Mouse (Mus musculus) thymus, adult 2 months (tissue): ENCODE measurements at regions not wholly inside any gene's neighbourhood (a gene's known extent, or its start where the extent isn't known, plus 50 kb on each side); places are given as distances from the start of the nearest gene placed in this dataset.
"Not testable (repeated sequence)": the region's sequence is repeated elsewhere in the genome, so short reads cannot be mapped to it uniquely, and the experiment has no call there.

Experiments
- DNase-seq: peaks from one replicate; pipeline ENCODE4 v3.0.0; 2021
- H3K27ac ChIP-seq: fragments of 200-500 bp; 2 replicates; pipeline ENCODE4 v1.5.1; 2012; ENCODE audit warnings: low read length, control low read depth; ENCODE audit not compliant: control insufficient read depth, insufficient read depth
- H3K27me3 ChIP-seq: fragments of 200-500 bp; 2 replicates; pipeline ENCODE4 v1.6.1; 2012; ENCODE audit warnings: mild to moderate bottlenecking, low read length, moderate library complexity, mixed read lengths; ENCODE audit not compliant: control insufficient read depth, insufficient read depth
- H3K36me3 ChIP-seq: fragments of 200-500 bp; 2 replicates; pipeline ENCODE4 v1.6.1; 2012; ENCODE audit warnings: mild to moderate bottlenecking, low read length, moderate library complexity; ENCODE audit not compliant: control insufficient read depth, insufficient read depth
- H3K4me1 ChIP-seq: fragments of 200-500 bp; replicated peaks from 2 replicates; pipeline ENCODE4 v1.6.1; 2012; ENCODE audit warnings: low read length; ENCODE audit not compliant: control insufficient read depth, insufficient read depth
- H3K4me3 ChIP-seq: fragments of 200-500 bp; 2 replicates; pipeline ENCODE4 v1.5.1; 2012; ENCODE audit warnings: mild to moderate bottlenecking, low read length, control low read depth, moderate library complexity; ENCODE audit not compliant: control insufficient read depth, insufficient read depth
- CTCF ChIP-seq: fragments of 200-500 bp; IDR thresholded peaks from 2 replicates; pipeline ENCODE4 v1.5.1; 2012; ENCODE audit warnings: mild to moderate bottlenecking, control low read depth, low read length, moderate library complexity, borderline replicate concordance; ENCODE audit not compliant: control insufficient read depth, poor library complexity, insufficient read depth; ENCODE audit errors: extremely low read depth
- POLR2A ChIP-seq: fragments of 200-500 bp; IDR thresholded peaks from 2 replicates; pipeline ENCODE4 v1.6.1; 2012; ENCODE audit warnings: mild to moderate bottlenecking, low read length, control low read depth, moderate library complexity; ENCODE audit not compliant: control insufficient read depth, poor library complexity, insufficient read depth; ENCODE audit errors: extremely low read depth
- WGBS: fragments of 180-500 bp; shearing (Covaris S2); methylation state at CpG from one replicate; pipeline ENCODE4 v1.1.7; 2018; 5-methylcytosine and 5-hydroxymethylcytosine counted together

GRCm38 (mm10) chr10:117563429-117564117 lies 65.7 kb upstream of the Cpm start:
- WGBS: 87% methylated on average over 8 of the region's 8 CpGs
- DNase-seq: no peak
- Histone ChIP-seq H3K27ac (no peak overlapping the region), H3K4me1 (no peaks in the 10 kb centered on the region), H3K27me3 (no peaks in the 10 kb centered on the region; the same call in 1 of the 2 replicates), H3K36me3 (no peaks in the 10 kb centered on the region), H3K4me3 (no peak overlapping the region)
- no peak for TF ChIP-seq POLR2A

DNA sequence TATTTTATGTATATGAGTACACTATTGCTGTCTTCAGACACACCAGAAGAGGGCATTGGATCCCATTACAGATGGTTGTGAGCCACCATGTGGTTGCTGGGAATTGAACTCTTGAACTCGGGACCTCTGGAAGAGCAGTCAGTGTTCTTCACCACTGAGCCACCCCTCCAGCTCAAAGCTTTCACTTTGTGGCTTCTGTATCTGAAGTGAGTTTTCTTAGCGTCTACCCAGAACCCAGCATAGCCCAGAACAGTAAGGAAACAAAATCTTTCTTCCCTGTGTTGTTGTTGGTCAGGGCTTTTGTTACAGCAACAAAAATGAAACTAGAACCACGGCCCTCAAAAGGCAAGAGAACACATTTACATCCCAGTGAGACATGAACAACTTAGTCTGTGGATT lies 66.5 kb upstream of the Cpm start:
- DNase-seq, H3K27ac ChIP-seq, H3K4me1 ChIP-seq, H3K27me3 ChIP-seq, H3K36me3 ChIP-seq, H3K4me3 ChIP-seq: not testable (repeated sequence)
- WGBS: 85% methylated on average over 3 of the region's 3 CpGs

- Histone ChIP-seq H3K36me3 (no peaks in the 10 kb centered on the region), H3K4me1 (no peaks in the 10 kb centered on the region), H3K4me3 (no peak overlapping the region), H3K27me3 (no peaks in the 10 kb centered on the region; the same call in 1 of the 2 replicates), H3K27ac (no peak overlapping the region)
- no peak for TF ChIP-seq POLR2A
- TF ChIP-seq CTCF: no peak
- no peak for DNase-seq
- WGBS: 95% methylated on average over 13 of the region's 13 CpGs
Measured at GRCm38 (mm10) chr10:117561909-117562849, 67.1 kb upstream of the Cpm start.

DNA sequence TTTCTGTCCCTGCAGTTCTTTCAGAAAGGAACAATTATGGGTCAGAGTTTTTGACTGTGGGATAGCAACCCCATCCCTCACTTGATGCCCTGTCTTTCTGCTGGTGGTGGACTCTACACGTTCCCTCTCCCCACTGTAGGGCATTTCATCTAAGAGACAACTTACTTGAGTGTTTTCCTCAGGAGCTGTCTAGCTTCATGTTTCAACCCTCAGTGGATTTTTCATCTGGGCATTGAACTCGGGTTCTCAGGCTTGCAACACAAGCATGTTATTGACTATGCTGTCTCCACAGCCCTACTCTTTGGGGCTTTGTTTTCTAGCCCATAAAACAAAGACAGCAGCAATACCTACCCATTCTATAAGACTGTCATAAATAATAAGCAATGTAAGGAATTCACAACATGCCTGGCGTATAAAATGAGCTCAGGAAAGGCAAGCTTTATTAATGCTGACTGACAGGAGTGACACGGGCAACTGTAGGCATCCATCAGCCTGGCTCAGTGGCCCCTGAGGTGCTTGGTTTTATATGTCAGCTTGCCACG lies 68.0 kb upstream of the Cpm start:
- Histone ChIP-seq H3K27ac (no peak overlapping the region), H3K27me3 (no peaks in the 10 kb centered on the region; the same call in 1 of the 2 replicates), H3K4me1 (no peaks in the 10 kb centered on the region), H3K4me3 (no peak overlapping the region), H3K36me3 (no peaks in the 10 kb centered on the region)
- DNase-seq: no peak
- no peak for TF ChIP-seq POLR2A
- TF ChIP-seq CTCF: no peak
- WGBS: 87% methylated on average over 5 of the region's 5 CpGs

- H3K36me3 ChIP-seq: no peaks in the 10 kb centered on the region
- H3K27ac ChIP-seq: no peak overlapping the region
- TF ChIP-seq POLR2A: no peak
- H3K4me1 ChIP-seq: no peaks in the 10 kb centered on the region
- no peak overlapping the region for H3K4me3 ChIP-seq
- DNase-seq: no peak
- no peaks in the 10 kb centered on the region; the same call in 1 of the 2 replicates for H3K27me3 ChIP-seq
- WGBS: 91% methylated on average over 9 of the region's 9 CpGs
Measured at GRCm38 (mm10) chr10:117560396-117561278, 68.7 kb upstream of the Cpm start.

GRCm38 (mm10) chr10:117559615-117560395 lies 69.5 kb upstream of the Cpm start:
- Histone ChIP-seq H3K27me3 (no peaks in the 10 kb centered on the region; the same call in 1 of the 2 replicates), H3K27ac (no peak overlapping the region), H3K36me3 (no peaks in the 10 kb centered on the region), H3K4me1 (no peaks in the 10 kb centered on the region), H3K4me3 (no peak overlapping the region)
- 86% methylated on average over 17 of the region's 17 CpGs for WGBS
- DNase-seq: no peak
- TF ChIP-seq CTCF: no peak
- TF ChIP-seq POLR2A: no peak
